Mouse (Mus musculus): ENCODE measurements around the gene Grin2d. TPM values are rescaled to one million over a fixed set of nuclear protein-coding genes. Genes with fewer than 3 reads are reported as not detected.

Gene Grin2d
- total RNA-seq, 2 experiments from 2014 or later, result 0.22 to 0.23 TPM

DNA sequence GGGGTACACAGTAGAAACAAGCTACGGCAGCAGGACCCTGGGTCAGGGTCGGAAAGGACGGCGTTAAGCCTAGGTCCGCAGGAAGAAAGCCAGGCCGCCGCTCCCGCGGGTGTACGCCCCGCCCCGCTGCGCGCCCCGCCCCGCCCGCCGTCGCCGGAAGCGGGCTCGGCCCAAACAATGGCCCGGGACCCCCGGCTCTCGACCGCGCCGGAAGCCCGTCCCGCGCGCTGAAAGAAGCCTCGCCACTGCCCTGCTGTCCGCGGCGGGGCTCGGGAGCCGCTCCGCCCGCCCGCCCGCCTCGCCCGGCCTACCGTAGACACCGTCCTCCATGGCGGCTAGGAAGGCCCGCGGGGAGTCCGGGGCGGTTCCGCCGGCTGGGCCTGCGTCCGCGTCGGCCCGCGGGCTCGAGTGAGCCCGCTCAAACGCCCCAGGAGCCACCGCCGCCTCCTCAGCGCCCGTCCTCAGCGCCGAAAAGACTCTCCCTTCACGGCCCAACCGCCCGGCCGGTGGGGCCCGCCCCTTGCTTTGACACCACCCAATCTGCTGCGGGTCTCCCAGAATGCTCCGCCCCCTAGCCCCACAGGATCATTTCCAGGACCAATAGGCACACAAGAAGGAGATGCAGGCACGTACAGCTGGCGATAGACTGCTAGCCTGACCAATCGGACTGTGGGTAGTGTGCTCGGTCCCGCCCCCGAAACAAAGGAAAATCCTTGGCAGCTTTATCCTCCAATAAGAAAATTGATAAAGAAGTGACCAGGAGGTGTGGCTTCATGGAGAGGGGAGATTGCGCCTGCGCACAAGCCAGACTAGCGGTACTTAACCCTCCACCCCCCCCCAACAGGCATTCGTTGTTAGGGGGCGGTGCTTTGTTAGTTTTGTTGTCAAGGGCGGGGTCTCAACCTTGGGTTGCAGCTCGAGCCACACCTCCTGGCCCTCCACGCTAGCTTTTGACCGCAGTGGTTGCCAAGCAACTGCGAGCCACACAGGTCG lies 64.1 kb downstream of the Grin2d start, which contains the start of gene Cyth2:
Gene Cyth2, minus strand, starts transcription at position 795 of the 993 bp plus-strand sequence.
- peak; percentile 98 for DNase-seq
- intact Hi-C loops (cut with DNase I), result no loop called here

DNA sequence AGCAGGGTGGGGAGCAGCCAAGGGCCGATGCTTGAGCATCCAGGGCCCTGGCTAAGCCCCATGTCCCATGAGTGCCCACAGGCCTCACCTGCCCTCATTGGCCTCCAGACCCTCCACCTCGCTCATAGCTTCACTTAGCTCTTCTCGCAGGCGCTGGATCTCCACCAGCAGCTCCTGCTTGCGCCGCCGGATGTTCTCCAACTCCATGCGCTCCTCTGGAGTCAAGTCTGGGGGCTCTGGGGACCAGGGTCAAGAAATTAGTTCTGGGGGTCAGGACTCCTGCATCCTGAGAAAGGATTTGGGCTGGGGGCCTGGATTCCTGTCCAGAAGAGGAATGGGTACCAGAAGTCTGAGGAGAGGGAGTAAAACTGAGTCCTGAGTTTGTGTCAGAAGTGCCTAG lies 65.3 kb downstream of the Grin2d start:
- intact Hi-C loops (cut with DNase I), result no loop called here
- DNase-seq, result no peak

DNA sequence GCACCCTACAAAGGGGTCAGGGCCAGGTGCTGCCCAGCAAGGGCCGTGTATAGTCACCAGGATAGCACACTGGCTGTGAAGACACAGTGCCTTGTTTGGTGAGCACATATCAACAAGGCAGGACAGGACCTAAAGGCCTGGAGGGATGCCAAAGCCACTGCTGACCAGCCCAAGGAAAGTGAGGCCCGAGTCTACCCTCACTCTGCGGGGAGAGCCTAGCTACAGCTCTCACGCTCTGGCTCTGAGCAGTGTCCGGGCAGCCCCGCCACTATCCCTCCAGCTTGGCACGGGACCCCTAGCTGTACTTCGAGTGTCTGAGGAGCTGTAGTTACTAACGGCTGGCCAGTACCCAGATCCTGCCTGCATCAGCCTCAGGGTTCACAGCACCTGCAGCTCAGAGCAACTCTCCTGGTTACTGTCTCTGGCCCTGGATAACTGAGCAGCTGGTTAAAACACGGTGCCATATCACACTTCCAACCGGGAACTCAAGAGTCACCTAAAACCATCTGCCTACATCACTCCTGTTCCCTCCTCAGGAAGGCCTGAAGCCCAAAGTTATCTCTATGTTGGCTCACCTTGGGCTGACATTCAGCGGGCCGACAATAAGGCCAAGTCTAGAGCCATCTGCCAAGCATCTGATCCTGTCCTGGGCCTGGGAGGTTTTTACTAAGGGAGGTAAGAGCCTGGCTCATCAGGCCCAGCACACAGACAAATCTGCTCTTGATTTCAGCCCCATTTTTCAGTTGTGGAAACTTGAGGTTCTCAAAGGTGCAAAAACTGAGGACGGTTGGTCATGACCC lies 68.7 kb downstream of the Grin2d start:
- intact Hi-C loops (cut with DNase I), result no loop called here
- DNase-seq, result no peak

DNA sequence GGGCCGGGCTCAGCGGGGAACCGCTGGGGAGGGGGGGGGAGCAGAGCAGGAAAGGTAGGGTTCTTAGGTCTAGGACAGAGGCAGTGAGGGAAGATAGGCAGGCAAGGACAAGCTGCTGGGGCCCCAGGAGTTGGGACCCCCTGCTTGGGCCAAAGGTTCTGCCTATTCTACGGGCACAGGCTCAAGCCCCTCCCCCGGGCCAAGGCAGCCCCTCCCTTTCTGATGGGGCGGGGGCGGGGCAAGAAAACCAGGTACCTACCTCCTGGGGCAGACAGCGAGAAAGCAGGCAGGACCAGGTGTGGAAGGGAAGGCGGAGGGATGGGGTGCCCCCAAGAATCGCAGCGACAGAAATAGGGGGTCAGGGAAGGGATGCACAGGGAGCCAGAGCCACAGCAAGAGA lies 69.7 kb downstream of the Grin2d start:
- no peak for DNase-seq
- intact Hi-C loops (cut with DNase I), result no loop called here

DNA sequence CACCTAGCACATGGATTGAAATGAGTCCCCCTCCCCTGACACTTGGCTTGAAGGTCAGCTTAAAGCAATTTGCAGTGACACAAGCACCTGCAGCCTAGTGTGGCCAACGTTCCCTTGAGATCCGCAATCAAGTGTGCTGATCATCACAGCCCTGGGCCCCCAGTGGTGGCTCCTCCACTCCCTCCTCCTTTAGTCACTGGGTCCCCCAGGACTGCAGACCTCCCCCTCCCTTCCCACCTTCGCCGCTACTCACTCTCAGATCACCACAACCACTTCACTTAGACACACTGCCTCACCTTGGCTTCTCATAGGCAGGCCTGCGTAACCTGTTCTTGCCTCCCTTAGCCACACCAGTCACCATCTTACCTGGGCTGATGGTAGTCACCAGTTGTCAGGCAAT lies 72.2 kb downstream of the Grin2d start:
- intact Hi-C loops (cut with DNase I), result no loop called here

DNA sequence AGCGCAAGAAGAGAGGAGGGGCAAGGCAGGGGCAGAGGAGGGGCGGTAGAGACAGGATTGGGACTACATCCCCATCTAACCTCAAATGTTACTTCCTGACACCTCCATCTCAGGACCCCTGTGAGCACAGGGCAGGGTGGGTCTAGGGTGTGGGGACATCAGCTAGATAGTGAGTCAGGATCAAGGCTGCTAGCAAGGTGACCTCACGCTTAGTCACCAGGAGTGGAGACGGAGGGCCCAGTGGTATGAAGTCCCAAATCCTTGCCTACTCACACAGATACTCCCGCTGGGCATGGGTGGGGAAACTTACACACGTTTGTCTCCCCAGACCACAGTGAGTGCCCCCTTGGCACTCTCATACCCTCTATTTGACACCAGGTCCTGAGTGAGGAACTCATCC lies 75.6 kb downstream of the Grin2d start:
- intact Hi-C loops (cut with DNase I), result no loop called here

More for the DNA sequence above, 72.2 kb downstream of the Grin2d start:
- DNase-seq, result no peak

DNA sequence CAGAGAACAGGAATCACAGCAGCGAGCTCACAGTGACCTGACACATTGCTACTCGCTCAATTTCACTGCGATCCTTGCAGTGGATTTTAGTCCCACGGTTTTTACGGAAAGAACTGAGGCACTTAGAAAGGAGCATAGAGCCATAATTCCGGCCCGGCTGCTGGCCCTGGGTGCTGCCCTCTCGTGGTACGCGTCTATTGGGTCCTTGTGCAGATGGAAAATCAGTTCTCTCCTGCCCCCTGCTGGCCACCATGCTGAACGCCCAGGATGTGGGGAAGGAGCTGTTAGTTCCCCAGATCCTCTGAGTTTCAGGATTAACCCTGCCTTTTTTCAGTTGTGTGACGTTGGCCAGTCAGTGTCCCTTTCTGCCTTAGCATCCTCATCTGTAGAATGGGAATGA lies 76.8 kb downstream of the Grin2d start:
- peak; percentile 85 to 86 for DNase-seq
- intact Hi-C loops (cut with DNase I), result no loop called here

More for the DNA sequence above, 75.6 kb downstream of the Grin2d start:
- DNase-seq, result no peak

DNA sequence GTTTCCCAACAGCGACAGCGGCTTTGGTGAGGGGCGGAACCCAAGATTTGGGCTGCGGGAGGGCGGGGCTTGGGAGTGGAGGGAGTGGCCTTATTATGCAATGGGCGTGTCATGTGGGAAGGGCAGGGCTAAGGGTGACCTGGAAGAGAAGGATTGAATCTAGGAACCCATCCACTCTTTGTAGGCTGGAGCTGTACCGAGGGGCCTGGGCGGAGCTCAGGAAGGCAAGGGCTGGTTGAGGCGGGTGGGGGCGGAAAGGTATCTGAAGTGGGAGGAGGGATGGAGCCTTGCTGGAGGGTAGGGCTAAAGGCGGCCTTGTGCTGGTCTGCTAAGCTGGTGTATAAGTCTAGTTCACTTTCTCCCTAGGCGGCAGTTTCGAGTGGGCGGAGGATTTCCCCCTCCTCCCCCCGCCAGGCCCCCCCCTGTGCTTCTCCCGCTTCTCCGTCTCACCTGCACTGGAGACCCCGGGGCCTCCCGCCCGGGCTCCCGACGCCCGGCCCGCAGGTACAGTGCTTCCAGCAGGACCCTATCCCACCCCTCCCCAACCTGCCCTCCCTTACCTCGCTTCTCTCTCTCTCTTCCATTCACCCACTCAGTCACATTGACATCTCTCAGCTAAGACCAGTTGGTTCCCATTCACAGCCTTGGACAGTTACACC lies 77.5 kb downstream of the Grin2d start:
- intact Hi-C loops (cut with DNase I), result loop anchor here (1.0 kb wide), 1 partner anchor 61 kb away; no protein-coding TSS in a partner anchor
- DNase-seq, result no peak

DNA sequence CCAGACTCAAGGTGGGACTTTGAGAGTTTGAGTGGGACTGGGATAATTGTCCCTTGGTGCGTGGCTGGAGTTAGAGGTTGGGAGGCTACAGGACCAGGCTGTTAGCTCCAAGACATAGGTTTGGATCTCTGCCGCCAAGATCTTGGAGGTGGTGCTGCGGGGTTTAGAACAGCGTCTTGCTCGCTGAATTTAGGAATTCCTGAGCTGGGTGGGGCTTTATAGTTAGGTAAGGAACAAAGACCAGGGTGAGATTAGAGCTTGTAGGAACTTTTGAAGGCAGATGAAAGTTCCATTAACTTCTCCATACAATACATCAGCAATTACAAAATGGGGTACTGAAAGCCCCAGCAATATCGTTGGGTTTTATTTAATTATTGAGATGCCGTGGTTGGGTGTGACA lies 78.2 kb downstream of the Grin2d start:
- no peak for DNase-seq

DNA sequence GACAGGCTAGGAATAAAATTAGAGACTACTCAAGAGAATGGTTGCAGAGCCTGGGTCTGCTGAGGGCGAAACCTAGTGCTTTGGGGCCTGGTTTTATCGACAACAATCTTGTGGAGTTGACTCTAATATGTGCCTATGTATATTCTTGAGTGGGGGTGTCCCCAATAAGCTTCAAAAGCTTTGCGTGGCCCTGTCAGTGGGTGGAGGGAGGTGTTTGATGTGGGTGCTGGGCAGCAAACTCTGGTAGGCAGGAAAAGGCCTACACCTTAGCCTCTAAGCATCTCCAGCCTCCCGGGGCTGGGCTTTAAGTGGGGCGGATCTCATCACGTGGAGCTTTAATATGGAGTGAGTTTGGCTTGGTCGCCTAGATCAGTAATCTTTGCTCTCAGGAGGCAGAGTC lies 79.2 kb downstream of the Grin2d start:
- no peak for DNase-seq

More for the DNA sequence above, 78.2 kb downstream of the Grin2d start:
- intact Hi-C loops (cut with DNase I), result loop anchor here (1.0 kb wide), 1 partner anchor 61 kb away; no protein-coding TSS in a partner anchor

DNA sequence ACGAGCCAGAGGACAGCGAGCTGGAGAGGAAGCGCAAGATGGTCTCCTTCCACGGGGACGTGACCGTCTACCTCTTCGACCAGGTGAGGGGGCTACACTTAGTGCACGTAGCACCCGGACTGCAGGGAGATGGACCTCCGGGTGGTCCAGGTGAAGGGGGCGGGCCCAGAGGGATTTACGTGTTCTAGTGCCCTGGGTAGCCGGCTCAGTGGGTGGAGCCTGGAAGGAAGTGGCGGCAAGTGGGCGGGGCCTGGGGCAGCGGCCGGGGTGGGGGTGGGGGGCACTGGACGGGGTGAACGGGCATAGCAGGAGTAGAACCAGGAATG lies 79.7 kb downstream of the Grin2d start:
- intact Hi-C loops (cut with DNase I), result no loop called here
- DNase-seq, result no peak

More for the DNA sequence above, 79.2 kb downstream of the Grin2d start:
- intact Hi-C loops (cut with DNase I), result no loop called here

DNA sequence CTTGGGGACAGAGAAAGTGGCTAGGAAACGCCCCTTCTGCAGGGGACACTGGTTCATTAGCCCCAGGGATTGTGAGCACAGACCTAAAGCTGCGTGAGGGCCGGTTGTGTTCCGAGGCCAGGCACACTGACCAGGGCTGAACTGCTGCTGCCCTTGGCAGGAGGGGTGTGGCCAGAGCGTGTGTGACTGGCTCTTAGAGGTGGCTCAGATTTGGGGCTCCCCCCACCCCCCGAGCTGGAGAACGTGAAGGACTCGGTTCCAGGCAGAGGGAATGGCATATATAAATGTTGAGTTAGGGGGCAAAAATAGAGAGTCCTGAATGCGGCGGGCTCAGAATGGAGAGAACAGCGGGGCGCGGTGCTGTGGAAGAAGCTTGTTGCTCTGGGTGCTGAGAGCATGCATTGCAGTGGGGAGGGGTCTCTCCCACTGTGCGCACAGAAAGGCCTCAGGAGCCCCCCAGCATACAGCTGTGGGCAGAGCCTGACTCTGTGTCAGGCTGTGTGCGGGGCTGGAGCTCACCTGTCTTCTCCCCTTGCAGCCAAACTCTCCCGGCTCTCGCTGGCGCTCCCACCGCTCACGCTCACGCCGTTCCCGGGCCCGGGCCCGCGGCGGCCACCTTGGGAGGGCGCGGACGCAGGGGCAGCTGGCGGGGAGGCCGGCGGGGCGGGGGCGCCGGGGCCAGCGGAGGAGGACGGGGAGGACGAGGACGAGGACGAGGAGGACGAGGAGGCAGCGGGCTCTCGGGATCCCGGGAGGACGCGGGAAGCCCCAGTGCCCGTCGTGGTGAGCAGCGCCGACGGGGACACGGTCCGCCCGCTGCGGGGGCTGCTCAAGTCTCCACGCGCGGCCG lies 80.3 kb downstream of the Grin2d start:
- DNase-seq, result no peak
- intact Hi-C loops (cut with DNase I), result no loop called here

DNA sequence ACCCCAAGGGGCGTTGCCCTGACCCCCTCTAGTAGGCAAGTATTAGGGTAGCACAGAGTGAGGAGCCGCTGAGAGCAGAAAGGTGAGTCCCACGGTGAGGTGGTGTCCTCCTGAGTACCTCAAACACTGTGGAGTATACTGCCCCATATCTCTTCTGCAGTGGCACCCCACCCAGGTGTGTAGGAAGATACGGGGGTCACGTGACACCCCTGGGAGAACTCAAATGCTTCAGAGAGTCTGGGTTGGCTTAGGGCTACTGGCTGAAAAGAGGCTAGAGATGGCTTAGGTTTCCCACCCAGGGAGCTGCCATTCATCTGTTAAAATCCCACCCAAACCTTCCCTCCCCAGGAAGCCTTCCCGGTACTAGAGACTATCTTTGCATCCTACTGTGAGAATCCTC lies 81.2 kb downstream of the Grin2d start:
- intact Hi-C loops (cut with DNase I), result no loop called here
- no peak for DNase-seq

DNA sequence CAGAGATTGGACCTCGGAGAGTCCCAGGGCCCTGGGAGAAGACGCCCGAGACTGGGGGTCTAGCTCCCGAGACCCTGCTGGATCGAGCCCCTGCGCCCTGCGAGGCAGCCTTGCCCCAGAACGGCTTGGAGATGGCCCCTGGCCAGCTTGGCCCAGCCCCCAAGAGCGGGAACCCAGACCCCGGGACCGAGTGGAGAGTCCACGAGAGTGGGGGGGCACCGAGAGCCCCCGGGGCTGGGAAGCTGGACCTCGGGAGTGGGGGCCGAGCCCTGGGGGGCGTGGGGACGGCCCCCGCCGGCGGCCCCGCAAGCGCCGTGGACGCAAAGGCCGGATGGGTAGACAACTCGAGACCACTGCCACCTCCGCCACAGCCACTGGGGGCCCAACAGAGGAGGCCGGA lies 83.2 kb downstream of the Grin2d start:
- no peak for DNase-seq
- intact Hi-C loops (cut with DNase I), result loop anchor here (5.0 kb wide), 1 partner anchor 38 kb away; no protein-coding TSS in a partner anchor

DNA sequence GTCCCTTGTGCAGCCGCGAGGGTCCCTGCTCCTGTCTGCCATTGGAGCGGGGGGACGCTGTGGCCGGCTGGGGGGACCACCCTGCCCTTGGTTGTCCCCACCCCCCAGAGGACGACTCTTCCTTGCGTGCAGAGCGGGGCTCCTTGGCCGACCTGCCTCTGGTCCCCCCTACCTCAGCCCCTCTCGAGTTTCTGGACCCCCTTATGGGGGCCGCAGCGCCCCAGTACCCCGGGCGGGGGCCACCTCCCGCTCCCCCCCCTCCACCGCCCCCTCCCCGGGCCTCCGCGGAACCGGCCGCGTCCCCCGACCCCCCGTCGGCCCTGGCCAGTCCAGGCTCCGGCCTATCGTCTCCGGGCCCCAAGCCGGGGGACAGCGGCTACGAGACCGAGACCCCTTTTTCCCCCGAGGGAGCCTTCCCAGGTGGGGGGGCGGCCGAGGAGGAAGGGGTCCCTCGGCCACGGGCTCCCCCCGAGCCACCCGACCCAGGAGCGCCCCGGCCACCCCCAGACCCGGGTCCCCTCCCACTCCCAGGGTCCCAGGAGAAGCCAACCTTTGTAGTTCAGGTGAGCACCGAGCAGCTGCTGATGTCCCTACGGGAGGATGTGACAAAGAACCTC lies 84.1 kb downstream of the Grin2d start:
- intact Hi-C loops (cut with DNase I), result loop anchor here (5.0 kb wide), 1 partner anchor 37 kb away; no protein-coding TSS in a partner anchor
- no peak for DNase-seq

DNA sequence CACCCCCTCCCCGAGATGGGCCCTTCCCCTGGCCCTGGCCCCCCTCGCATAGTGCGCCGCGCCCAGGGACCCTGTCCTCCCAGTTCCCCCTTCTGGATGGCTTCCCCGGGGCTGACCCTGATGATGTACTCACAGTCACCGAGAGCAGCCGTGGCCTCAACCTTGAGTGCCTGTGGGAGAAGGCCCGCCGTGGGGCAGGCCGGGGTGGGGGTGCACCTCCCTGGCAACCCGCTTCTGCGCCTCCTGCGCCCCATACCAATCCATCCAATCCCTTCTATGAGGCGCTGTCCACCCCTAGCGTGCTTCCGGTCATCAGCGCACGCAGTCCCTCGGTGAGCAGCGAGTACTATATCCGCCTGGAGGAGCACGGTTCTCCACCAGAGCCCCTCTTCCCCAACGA lies 84.9 kb downstream of the Grin2d start:
- DNase-seq, result no peak
- intact Hi-C loops (cut with DNase I), result loop anchor here (5.0 kb wide), 1 partner anchor 36 kb away; no protein-coding TSS in a partner anchor

DNA sequence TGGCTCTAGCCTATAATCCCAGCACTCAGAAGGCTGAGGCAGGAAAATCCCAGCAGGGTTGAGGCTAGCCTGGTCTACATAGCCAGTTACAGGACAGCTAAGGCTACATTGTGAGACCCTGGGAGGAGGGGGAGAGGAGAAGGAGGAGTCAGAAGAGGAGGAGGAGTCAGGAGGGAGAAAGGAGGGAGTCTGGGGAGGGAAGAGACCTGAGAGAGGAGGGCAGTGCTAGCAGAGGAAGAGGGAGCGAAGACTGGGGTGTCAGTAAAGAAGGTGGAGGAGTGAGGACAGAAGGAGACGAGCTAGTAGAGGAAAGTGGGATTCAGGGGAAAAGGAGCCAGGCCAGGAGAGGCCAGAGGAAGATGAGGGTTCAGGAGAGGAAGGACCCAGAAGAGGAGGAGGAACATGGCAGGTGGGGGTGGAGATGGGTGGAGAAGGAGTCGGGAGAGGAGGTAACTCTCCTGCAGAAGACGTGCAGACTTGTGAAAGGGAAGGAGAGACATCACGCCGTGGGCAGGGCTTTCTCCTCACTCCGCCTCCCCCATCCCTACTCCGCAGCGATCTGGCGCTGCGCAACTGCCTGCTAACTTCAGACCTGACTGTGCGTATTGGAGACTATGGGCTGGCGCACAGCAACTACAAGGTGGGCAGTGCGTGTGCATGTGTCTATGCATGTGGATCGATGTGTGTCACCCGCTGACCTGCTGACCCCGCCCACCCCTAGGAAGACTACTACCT lies 86.3 kb downstream of the Grin2d start:
- intact Hi-C loops (cut with DNase I), result loop anchor here (5.0 kb wide), 1 partner anchor 35 kb away; no protein-coding TSS in a partner anchor
- DNase-seq, result no peak

DNA sequence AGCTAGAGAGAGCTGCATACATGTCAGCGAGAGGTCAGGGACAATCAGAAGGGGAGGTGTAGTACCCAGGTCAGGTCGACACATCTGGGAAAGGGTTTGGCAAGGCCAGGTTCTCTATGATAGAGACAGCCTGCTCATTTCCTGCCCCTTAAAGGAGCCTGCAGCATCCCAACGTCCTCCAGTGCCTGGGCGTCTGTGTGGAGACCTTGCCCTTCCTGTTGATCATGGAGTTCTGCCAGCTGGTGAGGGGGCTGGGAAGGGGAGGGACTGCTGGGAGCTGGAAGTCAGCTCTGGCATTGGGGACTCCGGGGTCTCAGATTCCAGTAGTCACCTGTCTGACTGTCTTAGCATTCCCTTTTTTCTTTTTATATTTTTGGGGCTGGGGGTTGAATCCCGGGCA lies 87.5 kb downstream of the Grin2d start:
- intact Hi-C loops (cut with DNase I), result loop anchor here (5.0 kb wide), 1 partner anchor 33 kb away; no protein-coding TSS in a partner anchor
- DNase-seq, result no peak

Data from gastrocnemius, postnatal 36 days (tissue).